Mouse (Mus musculus) neural tube, embryonic 15.5 days (tissue): ENCODE data around the gene Mecr. TPM values are rescaled to one million over a fixed set of nuclear protein-coding genes. Genes with fewer than 3 reads are reported as not detected.

Source experiments
- ATAC-seq: fragments of 200-750 bp; cut with Nextera tagmentation; 2 replicates; pipeline ENCODE4 v1.8.0; 2017; ENCODE audit warnings: mild to moderate bottlenecking, moderate TSS enrichment, moderate library complexity; ENCODE audit not compliant: low FRiP score
- H3K27ac ChIP-seq: fragments of 300-500 bp; sonication (generic); replicated peaks from 2 replicates; pipeline ENCODE4 v1.5.1; 2015; ENCODE audit warnings: mild to moderate bottlenecking, inconsistent platforms
- H3K27me3 ChIP-seq: fragments of 300-500 bp; sonication (generic); replicated peaks from 2 replicates; pipeline ENCODE4 v1.6.1; 2015; ENCODE audit warnings: inconsistent platforms
- H3K36me3 ChIP-seq: fragments of 300-500 bp; sonication (generic); 2 replicates; pipeline ENCODE4 v1.6.1; 2015; ENCODE audit warnings: inconsistent platforms
- H3K4me1 ChIP-seq: fragments of 300-500 bp; sonication (generic); 2 replicates; pipeline ENCODE4 v1.6.1; 2015; ENCODE audit warnings: inconsistent platforms
- H3K4me2 ChIP-seq: fragments of 300-500 bp; sonication (generic); 2 replicates; pipeline ENCODE4 v1.6.1; 2015; ENCODE audit warnings: inconsistent platforms, mild to moderate bottlenecking, moderate library complexity
- H3K4me3 ChIP-seq: fragments of 300-500 bp; sonication (generic); replicated peaks from 2 replicates; pipeline ENCODE4 v1.5.1; 2015; ENCODE audit warnings: mild to moderate bottlenecking, inconsistent platforms
- H3K9ac ChIP-seq: fragments of 300-500 bp; sonication (generic); replicated peaks from 2 replicates; pipeline ENCODE4 v1.6.1; 2015; ENCODE audit warnings: mild to moderate bottlenecking, inconsistent platforms
- H3K9me3 ChIP-seq: fragments of 300-500 bp; sonication (generic); replicated peaks from 2 replicates; pipeline ENCODE4 v1.6.1; 2016; ENCODE audit warnings: inconsistent platforms
- WGBS: fragments of 180-500 bp; shearing (Covaris S2); methylation state at CpG from one replicate; pipeline ENCODE4 v1.1.7; 2015; ENCODE audit warnings: mixed read lengths; 5-methylcytosine and 5-hydroxymethylcytosine counted together
- polyA plus RNA-seq: library from polyadenylated mRNA; unstranded; fragments of >200 nt; fragmentation: Nextera tagmentation; extraction: Ambion mirVana; gene quantifications from 2 replicates; pipeline ENCODE4 v1.2.1, GENCODE M21; 2015

Gene Mecr
- polyA plus RNA-seq, 1 experiment from 2014 or later: 38.3 TPM

GRCm38 (mm10) chr4:131897787-131898186 lies 54.5 kb downstream of the Mecr start:
- 97% methylated on average over 8 of the region's 8 CpGs for WGBS
- no peak overlapping the region for H3K4me2 ChIP-seq
- no peaks in the 10 kb centered on the region for H3K27me3 ChIP-seq
- ATAC-seq: no peak
- H3K9me3 ChIP-seq: no peaks in the 10 kb centered on the region
- no peak overlapping the region for H3K4me3 ChIP-seq
- peaks cover 75% of the 10 kb centered on the region for H3K36me3 ChIP-seq
- no peak overlapping the region for H3K27ac ChIP-seq
- no peak overlapping the region for H3K9ac ChIP-seq
- H3K4me1 ChIP-seq: no peaks in the 10 kb centered on the region; the same call in 1 of the 2 replicates

GRCm38 (mm10) chr4:131898503-131899179 lies 55.4 kb downstream of the Mecr start:
- ATAC-seq: no peak

DNA sequence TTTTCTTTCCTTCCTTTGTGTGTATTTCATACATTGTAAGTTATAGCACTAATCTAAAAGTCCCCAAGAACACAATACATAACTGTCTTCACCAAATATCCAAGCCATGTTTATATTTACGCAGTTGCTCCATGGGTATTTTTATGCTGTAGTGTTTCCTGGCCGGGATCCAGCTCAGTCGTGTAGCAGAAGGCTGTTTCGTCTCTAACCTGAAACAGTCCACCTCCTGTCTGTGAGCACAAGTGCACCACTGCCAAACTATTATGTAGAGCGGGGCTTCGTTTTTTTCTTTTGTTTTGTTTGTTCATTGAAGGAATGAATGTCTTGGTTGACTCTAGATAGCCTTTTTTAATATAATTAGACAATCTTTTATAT lies 55.9 kb downstream of the Mecr start:
- ATAC-seq: no peak
- Histone ChIP-seq H3K9ac (no peak overlapping the region), H3K27me3 (no peaks in the 10 kb centered on the region), H3K4me1 (no peaks in the 10 kb centered on the region; the same call in 1 of the 2 replicates), H3K36me3 (peaks cover 65% of the 10 kb centered on the region), H3K9me3 (no peaks in the 10 kb centered on the region), H3K4me3 (no peak overlapping the region), H3K27ac (no peak overlapping the region), H3K4me2 (no peak overlapping the region)
- 78% methylated on average over 6 of the region's 6 CpGs for WGBS

More at GRCm38 (mm10) chr4:131898503-131899179, 55.4 kb downstream of the Mecr start:
- 78% methylated on average over 12 of the region's 12 CpGs for WGBS
- Histone ChIP-seq H3K4me1 (no peaks in the 10 kb centered on the region; the same call in 1 of the 2 replicates), H3K4me3 (no peak overlapping the region), H3K27ac (no peak overlapping the region), H3K9me3 (no peaks in the 10 kb centered on the region), H3K27me3 (no peaks in the 10 kb centered on the region), H3K9ac (no peak overlapping the region), H3K4me2 (no peak overlapping the region), H3K36me3 (peaks cover 67% of the 10 kb centered on the region)

DNA sequence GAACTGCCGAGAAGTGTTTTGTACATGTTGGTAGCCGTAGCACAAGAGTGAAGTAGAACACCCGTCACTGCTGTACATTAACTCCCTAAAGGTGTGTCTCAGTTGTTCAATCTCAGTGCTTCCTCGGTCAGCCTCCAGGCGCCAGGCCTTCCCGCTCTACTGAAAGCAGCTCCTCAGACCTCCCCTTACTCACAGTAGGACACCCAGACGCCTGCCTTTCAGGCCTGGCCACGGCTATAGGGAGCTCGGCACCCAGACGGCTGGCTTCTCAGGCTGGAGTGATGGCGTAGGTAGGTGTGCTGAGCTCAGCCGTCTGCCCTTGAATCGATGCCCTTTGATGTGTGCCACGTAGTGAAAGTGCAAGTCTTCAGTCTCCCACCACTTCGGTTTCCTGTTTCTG lies 57.8 kb downstream of the Mecr start:
- Histone ChIP-seq H3K9ac (no peak overlapping the region), H3K9me3 (no peaks in the 10 kb centered on the region), H3K27me3 (no peaks in the 10 kb centered on the region), H3K4me3 (no peak overlapping the region), H3K4me2 (no peak overlapping the region), H3K4me1 (no peaks in the 10 kb centered on the region; the same call in 1 of the 2 replicates), H3K27ac (no peak overlapping the region), H3K36me3 (peaks cover 60% of the 10 kb centered on the region)
- 92% methylated on average over 15 of the region's 15 CpGs for WGBS
- no peak for ATAC-seq

GRCm38 (mm10) chr4:131904478-131904877 lies 61.2 kb downstream of the Mecr start:
- WGBS: 58% methylated on average over 8 of the region's 8 CpGs
- Histone ChIP-seq H3K36me3 (peaks cover 37% of the 10 kb centered on the region), H3K4me3 (no peak overlapping the region), H3K27ac (no peak overlapping the region), H3K9me3 (no peaks in the 10 kb centered on the region), H3K9ac (no peak overlapping the region), H3K27me3 (no peaks in the 10 kb centered on the region), H3K4me1 (no peaks in the 10 kb centered on the region), H3K4me2 (no peak overlapping the region)
- ATAC-seq: no peak

- no peak overlapping the region for H3K9ac ChIP-seq
- peaks cover 13% of the 10 kb centered on the region for H3K4me1 ChIP-seq
- no peak overlapping the region for H3K4me3 ChIP-seq
- no peak for ATAC-seq
- H3K27ac ChIP-seq: no peak overlapping the region
- H3K36me3 ChIP-seq: peaks cover 18% of the 10 kb centered on the region
- H3K4me2 ChIP-seq: no peak overlapping the region
- WGBS: 70% methylated on average over 6 of the region's 6 CpGs
- no peaks in the 10 kb centered on the region for H3K9me3 ChIP-seq
- no peaks in the 10 kb centered on the region for H3K27me3 ChIP-seq
Observed at GRCm38 (mm10) chr4:131906423-131906822, 63.2 kb downstream of the Mecr start.

GRCm38 (mm10) chr4:131907912-131908311 lies 64.6 kb downstream of the Mecr start:
- H3K27ac ChIP-seq: no peak overlapping the region
- H3K4me3 ChIP-seq: no peak overlapping the region
- H3K27me3 ChIP-seq: peaks cover 6% of the 10 kb centered on the region
- H3K9me3 ChIP-seq: no peaks in the 10 kb centered on the region
- ATAC-seq: no peak
- no peak overlapping the region for H3K9ac ChIP-seq
- H3K4me1 ChIP-seq: peaks cover 13% of the 10 kb centered on the region
- H3K4me2 ChIP-seq: no peak overlapping the region
- 92% methylated on average over 3 of the region's 3 CpGs for WGBS
- peaks cover 6% of the 10 kb centered on the region for H3K36me3 ChIP-seq

GRCm38 (mm10) chr4:131910237-131910994 lies 67.1 kb downstream of the Mecr start:
- H3K36me3 ChIP-seq: no peaks in the 10 kb centered on the region
- H3K4me3 ChIP-seq: no peak overlapping the region
- peaks cover 30% of the 10 kb centered on the region for H3K4me1 ChIP-seq
- 13% methylated on average over 19 of the region's 21 CpGs for WGBS
- H3K27me3 ChIP-seq: peaks cover 15% of the 10 kb centered on the region
- no peak overlapping the region for H3K27ac ChIP-seq
- H3K9ac ChIP-seq: no peak overlapping the region
- H3K4me2 ChIP-seq: peak overlapping the region; percentile 34
- ATAC-seq: no peak
- no peaks in the 10 kb centered on the region for H3K9me3 ChIP-seq

DNA sequence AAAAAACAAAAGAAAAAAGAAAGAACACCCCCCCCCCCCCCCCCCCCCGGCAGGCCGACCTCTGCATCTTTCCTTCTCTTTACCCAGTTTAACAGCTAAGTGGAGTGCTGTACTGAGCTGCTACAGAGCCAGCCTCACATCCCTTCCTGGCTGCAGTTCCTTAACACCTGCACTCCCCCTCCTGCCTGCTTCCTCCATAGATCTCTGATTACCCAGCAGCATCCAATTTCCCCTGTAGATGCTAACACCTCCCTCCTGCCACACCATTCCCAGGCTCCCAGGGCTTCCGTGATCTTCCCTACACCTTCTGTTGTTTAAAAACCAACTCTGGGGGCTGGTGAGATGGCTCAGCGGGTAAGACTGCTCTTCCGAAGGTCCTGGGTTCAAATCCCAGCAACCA lies 68.3 kb downstream of the Mecr start:
- H3K9me3 ChIP-seq: no peaks in the 10 kb centered on the region
- H3K27ac ChIP-seq: no peak overlapping the region
- H3K9ac ChIP-seq: no peak overlapping the region
- H3K4me3 ChIP-seq: no peak overlapping the region
- WGBS: 59% methylated on average over 3 of the region's 5 CpGs
- no peak overlapping the region for H3K4me2 ChIP-seq
- peaks cover 41% of the 10 kb centered on the region for H3K4me1 ChIP-seq
- H3K36me3 ChIP-seq: no peaks in the 10 kb centered on the region
- peaks cover 25% of the 10 kb centered on the region for H3K27me3 ChIP-seq
- ATAC-seq: no peak

DNA sequence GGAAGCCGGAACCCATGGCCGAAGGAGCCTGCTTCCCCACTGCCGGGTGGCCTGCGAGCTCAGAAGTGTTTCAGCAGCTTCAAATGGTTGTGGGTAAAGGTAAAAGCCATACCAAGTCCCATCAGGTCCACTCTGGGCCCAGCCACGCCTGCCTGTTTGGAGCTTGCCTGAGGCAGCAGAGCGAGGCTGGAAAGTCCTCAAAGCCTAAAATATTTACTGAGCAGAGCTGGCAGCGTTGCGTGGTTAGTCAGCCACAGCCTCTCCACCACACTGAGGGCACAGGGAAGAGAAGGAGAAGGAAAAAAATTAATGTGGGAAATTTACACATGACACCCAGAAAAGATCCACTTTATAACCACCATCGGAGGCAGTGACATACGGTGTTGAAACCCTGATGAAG lies 70.3 kb downstream of the Mecr start:
- H3K4me2 ChIP-seq: no peak overlapping the region
- H3K36me3 ChIP-seq: no peaks in the 10 kb centered on the region
- H3K27ac ChIP-seq: no peak overlapping the region
- peaks cover 45% of the 10 kb centered on the region for H3K4me1 ChIP-seq
- no peaks in the 10 kb centered on the region for H3K9me3 ChIP-seq
- 55% methylated on average over 10 of the region's 10 CpGs for WGBS
- H3K27me3 ChIP-seq: peaks cover 44% of the 10 kb centered on the region
- no peak overlapping the region for H3K9ac ChIP-seq
- no peak overlapping the region for H3K4me3 ChIP-seq
- no peak for ATAC-seq

DNA sequence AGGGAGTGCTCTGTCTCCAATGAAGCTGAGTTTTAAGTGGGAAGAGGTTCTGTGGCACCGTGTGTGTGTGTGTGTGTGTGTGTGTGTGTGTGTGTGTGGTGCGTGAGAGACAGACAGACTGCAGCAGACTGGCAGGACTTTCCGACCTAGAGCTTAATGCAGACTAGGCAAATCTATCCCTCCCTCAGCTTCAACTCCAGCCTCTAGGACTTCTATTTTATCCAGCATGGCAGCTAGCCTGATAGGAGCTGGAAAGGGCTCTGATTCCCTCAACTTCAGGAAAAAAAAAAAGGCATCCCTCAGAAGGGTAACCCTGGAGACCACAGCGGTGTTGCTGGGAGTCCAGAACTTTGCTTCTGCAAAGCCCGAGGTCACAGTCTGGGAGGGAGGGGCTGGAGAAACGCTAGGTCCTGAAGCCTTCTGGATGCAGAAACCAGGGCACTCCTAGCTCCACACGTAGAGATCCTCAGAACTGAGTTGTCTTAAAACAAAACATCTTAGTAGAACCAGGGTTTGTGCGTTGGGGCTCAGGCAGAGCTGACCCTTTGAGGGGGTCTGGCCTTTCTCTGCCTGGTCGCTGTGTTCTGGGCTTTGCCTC lies 70.9 kb downstream of the Mecr start:
- H3K9ac ChIP-seq: no peak overlapping the region
- ATAC-seq: no peak
- H3K36me3 ChIP-seq: no peaks in the 10 kb centered on the region
- 12% methylated on average over 9 of the region's 9 CpGs for WGBS
- peaks cover 50% of the 10 kb centered on the region for H3K27me3 ChIP-seq
- peaks cover 50% of the 10 kb centered on the region for H3K4me1 ChIP-seq
- no peak overlapping the region for H3K27ac ChIP-seq
- H3K4me3 ChIP-seq: no peak overlapping the region
- no peak overlapping the region for H3K4me2 ChIP-seq
- no peaks in the 10 kb centered on the region for H3K9me3 ChIP-seq
